Mouse (Mus musculus) hindbrain, embryonic 15.5 days (tissue): ENCODE data around the gene Gprc6a. TPM values are rescaled to one million over a fixed set of nuclear protein-coding genes. Genes with fewer than 3 reads are reported as not detected.

Experiments used
- ATAC-seq: fragments of 200-750 bp; cut with Nextera tagmentation; 2 replicates; pipeline ENCODE4 v1.8.0; 2017; ENCODE audit warnings: low read depth, moderate number of reproducible peaks, moderate TSS enrichment; ENCODE audit not compliant: low FRiP score
- H3K27ac ChIP-seq: fragments of 300-500 bp; sonication (generic); replicated peaks from 2 replicates; pipeline ENCODE4 v1.5.1; 2015; ENCODE audit warnings: mild to moderate bottlenecking, inconsistent platforms
- H3K27me3 ChIP-seq: fragments of 300-500 bp; sonication (generic); 2 replicates; pipeline ENCODE4 v1.6.1; 2015; ENCODE audit warnings: control low read depth, inconsistent platforms
- H3K36me3 ChIP-seq: fragments of 300-500 bp; sonication (generic); 2 replicates; pipeline ENCODE4 v1.6.1; 2015; ENCODE audit warnings: control low read depth, inconsistent platforms
- H3K4me1 ChIP-seq: fragments of 300-500 bp; sonication (generic); replicated peaks from 2 replicates; pipeline ENCODE4 v1.6.1; 2015; ENCODE audit warnings: control low read depth, inconsistent platforms
- H3K4me2 ChIP-seq: fragments of 300-500 bp; sonication (generic); 2 replicates; pipeline ENCODE4 v1.6.1; 2015; ENCODE audit warnings: moderate library complexity, mild to moderate bottlenecking, inconsistent platforms
- H3K4me3 ChIP-seq: fragments of 300-500 bp; sonication (generic); 2 replicates; pipeline ENCODE4 v1.5.1; 2015; ENCODE audit warnings: mild to moderate bottlenecking, inconsistent platforms
- H3K9ac ChIP-seq: fragments of 300-500 bp; sonication (generic); 2 replicates; pipeline ENCODE4 v1.6.1; 2015; ENCODE audit warnings: inconsistent platforms
- H3K9me3 ChIP-seq: fragments of 300-500 bp; sonication (generic); 2 replicates; pipeline ENCODE4 v1.6.1; 2016; ENCODE audit warnings: control low read depth, inconsistent platforms
- WGBS: fragments of 180-500 bp; shearing (Covaris S2); methylation state at CpG from one replicate; pipeline ENCODE4 v1.1.7; 2015; 5-methylcytosine and 5-hydroxymethylcytosine counted together
- polyA plus RNA-seq: library from polyadenylated mRNA; unstranded; fragments of >200 nt; fragmentation: Nextera tagmentation; extraction: Ambion mirVana; gene quantifications from 2 replicates; pipeline ENCODE4 v1.2.1, GENCODE M21; 2015

Gprc6a gene
- polyA plus RNA-seq, 1 experiment from 2014 or later = not detected

- no peak for ATAC-seq
- no peak overlapping the region for H3K4me2 ChIP-seq
- H3K27ac ChIP-seq = no peak overlapping the region
- 83% methylated on average over 9 of the region's 9 CpGs for WGBS
- H3K4me1 ChIP-seq = no peaks in the 10 kb centered on the region
- no peaks in the 10 kb centered on the region for H3K36me3 ChIP-seq
- no peak overlapping the region for H3K4me3 ChIP-seq
- no peaks in the 10 kb centered on the region for H3K27me3 ChIP-seq
- no peaks in the 10 kb centered on the region for H3K9me3 ChIP-seq
- H3K9ac ChIP-seq = no peak overlapping the region
Observed at GRCm38 (mm10) chr10:51571225-51571996, 59.9 kb downstream of the Gprc6a start.

Other genes starting within 250 kb of the Gprc6a start
- not detected in 2 replicates for gene Gm49339, start 150.8 kb downstream of the Gprc6a start, polyA plus RNA-seq
- 0.32 and 0.46 TPM in 2 replicates for gene Lilr4b, start 150.8 kb downstream of the Gprc6a start, polyA plus RNA-seq
- gene Lilrb4a, start 140.5 kb downstream of the Gprc6a start, polyA plus RNA-seq = 0.86 and 1.8 TPM in 2 replicates
- 2.2 and 2.8 TPM in 2 replicates for gene Fam162b, start 40.9 kb downstream of the Gprc6a start, polyA plus RNA-seq
- not detected in 2 replicates for gene Rfx6, start 46.3 kb upstream of the Gprc6a start, polyA plus RNA-seq